Mouse (Mus musculus): ENCODE data around the gene Dcdc2b. TPM values are rescaled to one million over a fixed set of nuclear protein-coding genes. Genes with fewer than 3 reads are reported as not detected.

Dcdc2b gene
- polyA plus RNA-seq, 1 experiment from 2014 or later = 3.0 TPM

DNA sequence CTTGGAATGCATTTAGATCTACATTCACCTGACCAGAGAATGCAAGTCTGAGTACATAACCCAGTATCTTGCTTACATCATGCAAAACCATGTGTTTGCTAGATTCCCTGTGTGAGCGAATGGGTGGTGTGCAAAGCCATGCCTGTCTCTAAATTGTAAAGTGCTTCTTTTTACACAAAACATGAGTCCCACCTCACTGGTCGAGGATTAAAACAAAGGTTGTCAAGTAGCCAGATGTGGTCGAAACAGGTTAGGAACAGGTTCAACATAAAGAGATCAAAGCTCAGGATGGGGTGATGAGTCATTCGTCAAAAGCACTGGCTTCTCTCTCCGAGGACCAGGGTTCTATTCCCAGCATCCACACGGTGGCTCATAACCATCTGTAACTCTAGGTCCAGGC, 48.9 kb downstream of the Dcdc2b start:
- no peak overlapping the region for H3K4me3 ChIP-seq (replicated peaks; ENCODE audit: low read length)
- no peak overlapping the region for H3K4me2 ChIP-seq (ENCODE audit: low read depth, low read length)
- H3K27me3 ChIP-seq (ENCODE audit: control insufficient read depth, insufficient read depth, low read length) = no peaks in the 10 kb centered on the region
- no peak overlapping the region for H3K9ac ChIP-seq (ENCODE audit: low read length)
- ATAC-seq (ENCODE audit: insufficient read depth, low FRiP score) = no peak
- H3K27ac ChIP-seq (ENCODE audit: low read length) = no peak overlapping the region
- no peaks in the 10 kb centered on the region for H3K36me3 ChIP-seq (ENCODE audit: control insufficient read depth, insufficient read depth, low read length)
- H3K4me1 ChIP-seq (ENCODE audit: control insufficient read depth, insufficient read depth, low read length) = peaks cover 5% of the 10 kb centered on the region; the same call in 1 of the 2 replicates
- WGBS = 70% methylated on average over 6 of the region's 6 CpGs
- H3K9me3 ChIP-seq (replicated peaks; ENCODE audit: control insufficient read depth, low read length) = no peaks in the 10 kb centered on the region

DNA sequence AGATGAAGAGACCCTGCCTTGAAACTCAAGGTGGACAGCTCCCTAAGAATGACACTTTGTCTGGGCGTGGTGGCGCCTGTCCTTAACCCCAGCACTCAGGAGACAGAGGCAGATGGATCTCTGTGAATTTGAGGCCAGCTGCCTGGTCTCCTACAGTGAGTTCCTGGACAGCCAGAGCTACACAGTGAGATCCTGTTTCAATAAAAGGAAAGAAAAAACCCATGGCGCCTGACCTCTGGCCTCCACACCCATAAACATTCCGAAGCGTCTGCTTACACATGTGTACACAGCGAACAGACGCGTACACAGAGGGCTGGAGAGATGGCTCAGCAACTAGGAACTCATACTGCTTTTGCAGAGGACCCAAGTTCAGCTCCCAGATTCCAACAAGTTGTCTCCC, 50.3 kb downstream of the Dcdc2b start:
- Histone ChIP-seq H3K4me1 (ENCODE audit: control insufficient read depth, insufficient read depth, low read length) (peaks cover 5% of the 10 kb centered on the region; the same call in 1 of the 2 replicates), H3K9me3 (replicated peaks; ENCODE audit: control insufficient read depth, low read length) (no peaks in the 10 kb centered on the region), H3K36me3 (ENCODE audit: control insufficient read depth, insufficient read depth, low read length) (no peaks in the 10 kb centered on the region), H3K9ac (ENCODE audit: low read length) (no peak overlapping the region; the same call in 1 of the 2 replicates), H3K27ac (ENCODE audit: low read length) (peak overlapping the region; percentile 4; the same call in 1 of the 2 replicates), H3K27me3 (ENCODE audit: control insufficient read depth, insufficient read depth, low read length) (no peaks in the 10 kb centered on the region), H3K4me3 (replicated peaks; ENCODE audit: low read length) (no peak overlapping the region), H3K4me2 (ENCODE audit: low read depth, low read length) (no peak overlapping the region)
- WGBS = 17% methylated on average over 8 of the region's 8 CpGs
- ATAC-seq (ENCODE audit: insufficient read depth, low FRiP score) = peak; percentile 37; the same call in 1 of the 2 replicates

DNA sequence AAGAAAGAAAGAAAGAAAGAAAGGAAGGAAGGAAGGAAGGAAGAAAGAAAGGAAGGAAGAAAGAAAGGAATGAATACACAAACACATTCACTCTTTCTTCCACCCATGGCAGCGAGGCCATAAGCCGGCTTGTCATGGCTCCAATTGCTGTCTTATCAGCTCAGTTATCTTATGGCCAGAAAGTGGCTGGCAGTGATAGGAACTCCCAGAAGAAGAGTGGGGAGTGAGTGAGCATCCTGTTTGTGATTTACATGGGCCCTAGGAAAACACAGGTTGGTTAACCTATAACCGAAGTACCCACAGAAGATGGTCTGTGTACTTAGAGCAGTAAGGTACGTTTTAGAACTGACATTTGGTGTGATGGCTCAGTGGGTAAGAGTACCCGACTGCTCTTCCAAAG, 52.9 kb downstream of the Dcdc2b start:
- H3K4me2 ChIP-seq (ENCODE audit: low read depth, low read length) = no peak overlapping the region
- no peaks in the 10 kb centered on the region for H3K36me3 ChIP-seq (ENCODE audit: control insufficient read depth, insufficient read depth, low read length)
- no peak overlapping the region for H3K9ac ChIP-seq (ENCODE audit: low read length)
- no peaks in the 10 kb centered on the region for H3K27me3 ChIP-seq (ENCODE audit: control insufficient read depth, insufficient read depth, low read length)
- H3K27ac ChIP-seq (ENCODE audit: low read length) = no peak overlapping the region
- peaks cover 14% of the 10 kb centered on the region for H3K4me1 ChIP-seq (ENCODE audit: control insufficient read depth, insufficient read depth, low read length)
- no peak overlapping the region for H3K4me3 ChIP-seq (replicated peaks; ENCODE audit: low read length)
- 78% methylated on average over 5 of the region's 5 CpGs for WGBS
- H3K9me3 ChIP-seq (replicated peaks; ENCODE audit: control insufficient read depth, low read length) = no peaks in the 10 kb centered on the region
- no peak for ATAC-seq (ENCODE audit: insufficient read depth, low FRiP score)

Other genes starting within 250 kb of the Dcdc2b start
- 17.4 and 19.2 TPM in 2 replicates for gene Zbtb8a, start 236.1 kb downstream of the Dcdc2b start, polyA plus RNA-seq (2015; fragmentation: Nextera tagmentation; extraction: Ambion mirVana)
- gene Zbtb8b, start 173.4 kb downstream of the Dcdc2b start, polyA plus RNA-seq (2015; fragmentation: Nextera tagmentation; extraction: Ambion mirVana) = 1.4 and 1.6 TPM in 2 replicates
- 28.0 and 30.5 TPM in 2 replicates for gene Bsdc1, start 152.7 kb downstream of the Dcdc2b start, polyA plus RNA-seq (2015; fragmentation: Nextera tagmentation; extraction: Ambion mirVana)
- not detected in 2 replicates for gene Tssk3, start 123.2 kb downstream of the Dcdc2b start, polyA plus RNA-seq (2015; fragmentation: Nextera tagmentation; extraction: Ambion mirVana)
- gene Fam229a, start 123.1 kb downstream of the Dcdc2b start, polyA plus RNA-seq (2015; fragmentation: Nextera tagmentation; extraction: Ambion mirVana) = not detected in 2 replicates
- 259 and 296 TPM in 2 replicates for gene Marcksl1, start 100.7 kb downstream of the Dcdc2b start, polyA plus RNA-seq (2015; fragmentation: Nextera tagmentation; extraction: Ambion mirVana)
- gene Hdac1, start 71.5 kb downstream of the Dcdc2b start, polyA plus RNA-seq (2015; fragmentation: Nextera tagmentation; extraction: Ambion mirVana) = 195 and 205 TPM in 2 replicates
- gene Lck, start 40.6 kb downstream of the Dcdc2b start, polyA plus RNA-seq (2015; fragmentation: Nextera tagmentation; extraction: Ambion mirVana) = 3.0 and 7.3 TPM in 2 replicates
- 4.1 TPM in 2 replicates for gene Fam167b, start 35.7 kb downstream of the Dcdc2b start, polyA plus RNA-seq (2015; fragmentation: Nextera tagmentation; extraction: Ambion mirVana)
- gene Eif3i, start 13.6 kb downstream of the Dcdc2b start, polyA plus RNA-seq (2015; fragmentation: Nextera tagmentation; extraction: Ambion mirVana) = 239 and 253 TPM in 2 replicates
- 181 and 190 TPM in 2 replicates for gene Tmem234, start 13.6 kb downstream of the Dcdc2b start, polyA plus RNA-seq (2015; fragmentation: Nextera tagmentation; extraction: Ambion mirVana)
- gene Iqcc, start 4.8 kb upstream of the Dcdc2b start, polyA plus RNA-seq (2015; fragmentation: Nextera tagmentation; extraction: Ambion mirVana) = 27.4 and 34.7 TPM in 2 replicates
- 49.6 and 58.4 TPM in 2 replicates for gene Ccdc28b, start 9.7 kb upstream of the Dcdc2b start, polyA plus RNA-seq (2015; fragmentation: Nextera tagmentation; extraction: Ambion mirVana)
- 65.3 and 69.8 TPM in 2 replicates for gene Txlna, start 26.8 kb upstream of the Dcdc2b start, polyA plus RNA-seq (2015; fragmentation: Nextera tagmentation; extraction: Ambion mirVana)
- 15.2 and 16.2 TPM in 2 replicates for gene Kpna6, start 58.5 kb upstream of the Dcdc2b start, polyA plus RNA-seq (2015; fragmentation: Nextera tagmentation; extraction: Ambion mirVana)
- gene Tmem39b, start 82.6 kb upstream of the Dcdc2b start, polyA plus RNA-seq (2015; fragmentation: Nextera tagmentation; extraction: Ambion mirVana) = 11.7 and 13.9 TPM in 2 replicates
- 52.8 and 54.5 TPM in 2 replicates for gene Khdrbs1, start 128.0 kb upstream of the Dcdc2b start, polyA plus RNA-seq (2015; fragmentation: Nextera tagmentation; extraction: Ambion mirVana)
- 277 and 329 TPM in 2 replicates for gene Ptp4a2, start 197.0 kb upstream of the Dcdc2b start, polyA plus RNA-seq (2015; fragmentation: Nextera tagmentation; extraction: Ambion mirVana)